Mouse (Mus musculus) midbrain, embryonic 13.5 days (tissue): ENCODE measurements around the gene Adh1. TPM values are rescaled to one million over a fixed set of nuclear protein-coding genes. Genes with fewer than 3 reads are reported as not detected.

ENCODE experiments used
- ATAC-seq: fragments of 200-750 bp; cut with Nextera tagmentation; 2 replicates; pipeline ENCODE4 v1.8.0; 2017; ENCODE audit warnings: mild to moderate bottlenecking, moderate TSS enrichment, moderate library complexity
- H3K27ac ChIP-seq: fragments of 300-500 bp; sonication (generic); 2 replicates; pipeline ENCODE4 v1.5.1; 2015; ENCODE audit warnings: inconsistent platforms, mild to moderate bottlenecking, moderate library complexity
- H3K27me3 ChIP-seq: fragments of 300-500 bp; sonication (generic); 2 replicates; pipeline ENCODE4 v1.6.1; 2015; ENCODE audit warnings: mild to moderate bottlenecking, inconsistent platforms
- H3K36me3 ChIP-seq: fragments of 300-500 bp; sonication (generic); 2 replicates; pipeline ENCODE4 v1.6.1; 2015; ENCODE audit warnings: mild to moderate bottlenecking, inconsistent platforms
- H3K4me1 ChIP-seq: fragments of 300-500 bp; sonication (generic); replicated peaks from 2 replicates; pipeline ENCODE4 v1.6.1; 2015; ENCODE audit warnings: inconsistent platforms
- H3K4me2 ChIP-seq: fragments of 300-500 bp; sonication (generic); replicated peaks from 2 replicates; pipeline ENCODE4 v1.6.1; 2015; ENCODE audit warnings: moderate library complexity, mild to moderate bottlenecking, inconsistent platforms
- H3K4me3 ChIP-seq: fragments of 300-500 bp; sonication (generic); replicated peaks from 2 replicates; pipeline ENCODE4 v1.5.1; 2015; ENCODE audit warnings: mild to moderate bottlenecking, inconsistent platforms
- H3K9ac ChIP-seq: fragments of 300-500 bp; sonication (generic); replicated peaks from 2 replicates; pipeline ENCODE4 v1.6.1; 2015; ENCODE audit warnings: mild to moderate bottlenecking, inconsistent platforms
- H3K9me3 ChIP-seq: fragments of 300-500 bp; sonication (generic); 2 replicates; pipeline ENCODE4 v1.6.1; 2016; ENCODE audit warnings: mild to moderate bottlenecking, inconsistent platforms
- WGBS: fragments of 180-500 bp; shearing (Covaris S2); methylation state at CpG from one replicate; pipeline ENCODE4 v1.1.7; 2015; 5-methylcytosine and 5-hydroxymethylcytosine counted together
- polyA plus RNA-seq: library from polyadenylated mRNA; unstranded; fragments of >200 nt; fragmentation: Nextera tagmentation; extraction: Ambion mirVana; gene quantifications from 2 replicates; pipeline ENCODE4 v1.2.1, GENCODE M21; 2015

Gene Adh1
- polyA plus RNA-seq, 1 experiment from 2014 or later: 0.81 TPM

GRCm38 (mm10) chr3:138242933-138243332 lies 17.9 kb upstream of the Adh1 start:
- Histone ChIP-seq H3K36me3 (no peaks in the 10 kb centered on the region), H3K27me3 (no peaks in the 10 kb centered on the region), H3K4me3 (no peak overlapping the region), H3K4me2 (no peak overlapping the region), H3K9ac (no peak overlapping the region), H3K27ac (no peak overlapping the region), H3K4me1 (peaks cover 5% of the 10 kb centered on the region; the same call in 1 of the 2 replicates), H3K9me3 (no peaks in the 10 kb centered on the region)
- ATAC-seq: no peak
- WGBS: 93% methylated on average over 6 of the region's 6 CpGs

GRCm38 (mm10) chr3:138244338-138244874 lies 16.4 kb upstream of the Adh1 start:
- no peaks in the 10 kb centered on the region for H3K27me3 ChIP-seq
- H3K4me3 ChIP-seq: no peak overlapping the region
- no peak overlapping the region for H3K4me2 ChIP-seq
- no peak overlapping the region for H3K27ac ChIP-seq
- peaks cover 5% of the 10 kb centered on the region; the same call in 1 of the 2 replicates for H3K4me1 ChIP-seq
- no peaks in the 10 kb centered on the region for H3K9me3 ChIP-seq
- H3K9ac ChIP-seq: no peak overlapping the region
- no peaks in the 10 kb centered on the region for H3K36me3 ChIP-seq
- 81% methylated on average over 7 of the region's 7 CpGs for WGBS
- no peak for ATAC-seq

GRCm38 (mm10) chr3:138246511-138247020 lies 14.2 kb upstream of the Adh1 start:
- Histone ChIP-seq H3K27ac (no peak overlapping the region), H3K36me3 (no peaks in the 10 kb centered on the region), H3K9ac (no peak overlapping the region), H3K27me3 (no peaks in the 10 kb centered on the region), H3K4me2 (no peak overlapping the region), H3K4me3 (no peak overlapping the region), H3K4me1 (peaks cover 4% of the 10 kb centered on the region; the same call in 1 of the 2 replicates), H3K9me3 (no peaks in the 10 kb centered on the region)
- ATAC-seq: no peak

GRCm38 (mm10) chr3:138247241-138247640 lies 13.6 kb upstream of the Adh1 start:
- Histone ChIP-seq H3K4me1 (no peaks in the 10 kb centered on the region), H3K36me3 (no peaks in the 10 kb centered on the region), H3K4me3 (no peak overlapping the region), H3K4me2 (no peak overlapping the region), H3K27ac (no peak overlapping the region), H3K27me3 (no peaks in the 10 kb centered on the region), H3K9ac (no peak overlapping the region), H3K9me3 (no peaks in the 10 kb centered on the region)
- 87% methylated on average over 4 of the region's 4 CpGs for WGBS
- no peak for ATAC-seq

- WGBS: 68% methylated on average over 7 of the region's 7 CpGs
- H3K4me1 ChIP-seq: no peaks in the 10 kb centered on the region
- ATAC-seq: no peak
- no peak overlapping the region for H3K27ac ChIP-seq
- no peaks in the 10 kb centered on the region for H3K9me3 ChIP-seq
- H3K36me3 ChIP-seq: no peaks in the 10 kb centered on the region
- no peaks in the 10 kb centered on the region for H3K27me3 ChIP-seq
- no peak overlapping the region for H3K4me2 ChIP-seq
- H3K4me3 ChIP-seq: no peak overlapping the region
- H3K9ac ChIP-seq: no peak overlapping the region
These were observed 12.8 kb upstream of the Adh1 start for GRCm38 (mm10) chr3:138248011-138248410.

- WGBS: 93% methylated on average over 8 of the region's 8 CpGs
- Histone ChIP-seq H3K4me3 (no peak overlapping the region), H3K4me1 (no peaks in the 10 kb centered on the region), H3K9me3 (no peaks in the 10 kb centered on the region), H3K27me3 (no peaks in the 10 kb centered on the region), H3K4me2 (no peak overlapping the region), H3K36me3 (no peaks in the 10 kb centered on the region), H3K9ac (no peak overlapping the region), H3K27ac (no peak overlapping the region)
- ATAC-seq: no peak
These were observed 12.0 kb upstream of the Adh1 start for GRCm38 (mm10) chr3:138248746-138249145.

GRCm38 (mm10) chr3:138251156-138251555 lies 9.6 kb upstream of the Adh1 start:
- no peak overlapping the region for H3K4me2 ChIP-seq
- 89% methylated on average over 6 of the region's 6 CpGs for WGBS
- H3K4me1 ChIP-seq: no peaks in the 10 kb centered on the region
- H3K9me3 ChIP-seq: no peaks in the 10 kb centered on the region
- no peaks in the 10 kb centered on the region for H3K36me3 ChIP-seq
- H3K4me3 ChIP-seq: no peak overlapping the region
- no peaks in the 10 kb centered on the region for H3K27me3 ChIP-seq
- ATAC-seq: no peak
- H3K9ac ChIP-seq: no peak overlapping the region
- H3K27ac ChIP-seq: no peak overlapping the region

GRCm38 (mm10) chr3:138254205-138254604 lies 6.6 kb upstream of the Adh1 start:
- no peak overlapping the region for H3K27ac ChIP-seq
- no peak overlapping the region for H3K9ac ChIP-seq
- no peaks in the 10 kb centered on the region for H3K4me1 ChIP-seq
- no peaks in the 10 kb centered on the region for H3K36me3 ChIP-seq
- no peak overlapping the region for H3K4me3 ChIP-seq
- H3K4me2 ChIP-seq: no peak overlapping the region
- ATAC-seq: no peak
- H3K9me3 ChIP-seq: no peaks in the 10 kb centered on the region
- no peaks in the 10 kb centered on the region for H3K27me3 ChIP-seq
- 33% methylated on average over 5 of the region's 5 CpGs for WGBS

- Histone ChIP-seq H3K4me3 (no peak overlapping the region), H3K27me3 (no peaks in the 10 kb centered on the region), H3K9me3 (no peaks in the 10 kb centered on the region), H3K9ac (no peak overlapping the region), H3K27ac (no peak overlapping the region), H3K4me1 (no peaks in the 10 kb centered on the region), H3K4me2 (no peak overlapping the region), H3K36me3 (no peaks in the 10 kb centered on the region)
- no peak for ATAC-seq
- WGBS: 83% methylated on average over 3 of the region's 3 CpGs
These were observed 5.4 kb upstream of the Adh1 start for GRCm38 (mm10) chr3:138255366-138255765.

- 83% methylated on average over 9 of the region's 9 CpGs for WGBS
- no peak for ATAC-seq
- H3K9me3 ChIP-seq: no peaks in the 10 kb centered on the region
These were observed 4.8 kb upstream of the Adh1 start for GRCm38 (mm10) chr3:138255780-138256550.

GRCm38 (mm10) chr3:138262568-138262967 lies 1.8 kb downstream of the Adh1 start:
- H3K4me1 ChIP-seq: no peaks in the 10 kb centered on the region
- H3K4me3 ChIP-seq: no peak overlapping the region
- H3K36me3 ChIP-seq: no peaks in the 10 kb centered on the region
- H3K27ac ChIP-seq: no peak overlapping the region
- H3K4me2 ChIP-seq: no peak overlapping the region
- 81% methylated on average over 4 of the region's 4 CpGs for WGBS
- H3K9me3 ChIP-seq: no peaks in the 10 kb centered on the region
- no peaks in the 10 kb centered on the region for H3K27me3 ChIP-seq
- ATAC-seq: no peak
- no peak overlapping the region for H3K9ac ChIP-seq

More at GRCm38 (mm10) chr3:138255780-138256550, 4.8 kb upstream of the Adh1 start:
- H3K27me3 ChIP-seq: no peaks in the 10 kb centered on the region
- H3K36me3 ChIP-seq: no peaks in the 10 kb centered on the region
- H3K9ac ChIP-seq: no peak overlapping the region
- no peak overlapping the region for H3K27ac ChIP-seq
- no peaks in the 10 kb centered on the region for H3K4me1 ChIP-seq
- no peak overlapping the region for H3K4me3 ChIP-seq
- no peak overlapping the region for H3K4me2 ChIP-seq

- no peaks in the 10 kb centered on the region for H3K36me3 ChIP-seq
- no peaks in the 10 kb centered on the region for H3K9me3 ChIP-seq
- H3K27me3 ChIP-seq: no peaks in the 10 kb centered on the region
- no peak overlapping the region for H3K4me2 ChIP-seq
- H3K4me1 ChIP-seq: no peaks in the 10 kb centered on the region
- ATAC-seq: no peak
- no peak overlapping the region for H3K27ac ChIP-seq
- 83% methylated on average over 5 of the region's 5 CpGs for WGBS
- no peak overlapping the region for H3K4me3 ChIP-seq
- H3K9ac ChIP-seq: no peak overlapping the region
These were observed 2.6 kb downstream of the Adh1 start for GRCm38 (mm10) chr3:138263154-138263930.
